Mouse (Mus musculus) spleen, embryonic (tissue): ENCODE results near the gene Tnfaip8l2.

Experiments used
- CTCF ChIA-PET: fragments of 350-600 bp; sonication (Branson Sonifier 250); formaldehyde crosslinking; loops from one replicate; lab custom pipeline; 2022; lab: Charles Lee

Gene Tnfaip8l2

DNA sequence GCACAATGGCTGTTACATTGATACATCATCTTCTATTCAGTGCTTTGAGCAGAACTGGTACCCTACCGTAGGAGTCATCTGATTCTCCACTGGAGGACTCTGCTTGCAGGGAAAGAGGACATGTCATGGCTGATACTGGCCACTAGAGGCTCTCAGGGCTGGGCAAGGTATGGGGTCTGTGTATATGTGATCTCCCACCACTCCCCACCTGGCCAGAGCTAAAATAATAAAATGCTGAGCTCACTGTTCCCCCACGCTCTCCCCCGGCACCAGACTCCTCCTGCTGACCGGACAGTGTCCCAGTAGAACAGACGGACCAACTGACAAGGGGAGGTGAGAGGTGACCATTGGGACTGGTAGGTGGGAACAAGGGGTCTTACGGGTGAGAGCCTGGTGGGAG, 17.9 kb downstream of the Tnfaip8l2 start, which contains the start of gene Tmod4:
Gene Tmod4 (plus strand): TSS at position 231 of the 400 bp plus-strand sequence.
- CTCF ChIA-PET, result no interaction called here

GRCm38 (mm10) chr3:95121580-95121979, 20.6 kb downstream of the Tnfaip8l2 start:
- CTCF ChIA-PET, result no interaction called here

DNA sequence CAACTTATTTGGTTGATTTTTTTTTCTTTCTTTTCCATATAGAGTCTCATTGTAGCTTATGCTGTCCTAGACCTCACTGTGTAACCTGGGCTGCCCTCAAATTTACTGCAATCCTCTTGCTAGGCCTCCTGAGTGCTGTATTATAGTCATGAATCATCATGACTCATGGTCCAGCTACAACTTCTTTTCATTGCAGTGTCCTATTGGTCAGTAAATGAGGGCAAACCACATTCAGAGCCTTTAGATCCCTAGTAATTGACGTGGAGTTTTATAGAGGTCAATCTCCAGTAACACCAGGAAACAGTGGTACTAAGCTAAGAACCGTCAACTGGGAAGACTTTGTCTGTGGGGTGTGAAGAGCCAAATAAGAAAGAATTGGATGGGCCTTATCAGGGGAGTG, 24.4 kb downstream of the Tnfaip8l2 start:
- CTCF ChIA-PET, result interaction anchor here (0.7 kb wide), 1 partner anchor 10 kb away, joined by 3 read pairs; no protein-coding TSS in a partner anchor

- CTCF ChIA-PET, result interaction anchor here (1.0 kb wide), 1 partner anchor 23 kb away, joined by 3 read pairs; no protein-coding TSS in a partner anchor
Observed at GRCm38 (mm10) chr3:95112760-95113159, 29.4 kb downstream of the Tnfaip8l2 start.

DNA sequence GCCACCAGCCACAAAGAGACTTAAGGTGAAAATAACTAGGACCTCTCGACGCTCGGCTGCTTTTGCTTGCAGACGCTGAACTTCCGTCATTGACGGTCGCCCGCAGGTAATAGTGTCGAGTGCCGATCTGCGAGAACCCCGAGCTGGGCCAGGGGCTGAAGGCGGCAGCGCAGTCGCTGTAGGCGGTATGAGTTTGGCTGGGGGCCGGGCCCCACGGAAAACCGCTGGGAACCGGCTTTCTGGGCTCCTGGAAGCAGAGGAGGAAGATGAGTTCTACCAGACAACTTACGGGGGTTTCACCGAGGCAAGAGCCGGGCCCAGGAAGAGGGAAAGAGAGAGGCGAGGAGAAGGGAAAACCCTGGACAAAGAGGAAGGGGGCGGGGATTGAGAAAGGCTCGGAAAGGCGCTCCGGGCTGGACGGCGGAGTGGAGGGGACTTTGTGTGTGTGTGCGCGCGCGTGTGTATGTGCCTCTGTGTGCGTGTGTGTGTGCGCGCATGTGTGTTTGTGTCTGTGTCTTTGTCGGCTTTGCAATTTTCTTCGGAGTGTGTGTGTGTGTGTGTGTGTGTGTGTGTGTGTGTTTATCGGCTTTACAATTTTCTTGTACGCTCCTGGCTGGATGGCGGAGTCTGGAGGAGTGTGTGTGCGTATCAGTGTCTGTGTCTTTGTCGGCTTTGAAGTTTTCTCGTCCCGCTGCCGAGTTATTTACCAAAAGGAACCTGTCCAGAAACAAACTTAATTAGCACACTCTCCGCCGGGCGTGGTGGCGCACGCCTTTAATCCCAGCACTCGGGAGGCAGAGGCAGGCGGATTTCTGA, 31.0 kb downstream of the Tnfaip8l2 start, which contains the start of gene Vps72:
Gene Vps72 (plus strand): TSS at position 112 of the 816 bp plus-strand sequence.
- CTCF ChIA-PET, result interaction anchor here (0.7 kb wide), 1 partner anchor 13 kb away, joined by 6 read pairs; no protein-coding TSS in a partner anchor

GRCm38 (mm10) chr3:95107898-95108297, 34.3 kb downstream of the Tnfaip8l2 start:
- CTCF ChIA-PET, result interaction anchor here (0.5 to 0.9 kb wide), 3 partner anchors 39 to 81 kb away, joined by 3 to 4 read pairs (median 3); no protein-coding TSS in a partner anchor

DNA sequence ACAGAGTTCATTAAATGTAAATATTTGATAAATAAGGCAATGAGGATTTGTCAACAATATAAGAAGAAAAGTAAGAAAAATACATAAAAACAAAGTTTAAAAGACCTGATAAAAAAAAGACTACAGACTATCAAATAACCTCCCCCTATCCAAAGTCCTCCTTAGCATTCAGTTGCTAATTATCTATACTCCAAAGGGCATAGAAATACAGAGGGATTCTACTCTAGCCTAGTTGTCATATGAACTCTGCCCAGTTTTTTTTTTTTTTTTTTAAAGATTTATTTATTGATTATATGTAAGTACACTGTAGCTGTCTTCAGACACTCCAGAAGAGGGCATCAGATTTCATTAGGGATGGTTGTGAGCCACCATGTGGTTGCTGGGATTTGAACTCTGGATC, 34.9 kb downstream of the Tnfaip8l2 start:
- CTCF ChIA-PET, result interaction anchor here (0.7 to 0.9 kb wide), 2 partner anchors 54 to 81 kb away, joined by 4 to 6 read pairs; no protein-coding TSS in a partner anchor

DNA sequence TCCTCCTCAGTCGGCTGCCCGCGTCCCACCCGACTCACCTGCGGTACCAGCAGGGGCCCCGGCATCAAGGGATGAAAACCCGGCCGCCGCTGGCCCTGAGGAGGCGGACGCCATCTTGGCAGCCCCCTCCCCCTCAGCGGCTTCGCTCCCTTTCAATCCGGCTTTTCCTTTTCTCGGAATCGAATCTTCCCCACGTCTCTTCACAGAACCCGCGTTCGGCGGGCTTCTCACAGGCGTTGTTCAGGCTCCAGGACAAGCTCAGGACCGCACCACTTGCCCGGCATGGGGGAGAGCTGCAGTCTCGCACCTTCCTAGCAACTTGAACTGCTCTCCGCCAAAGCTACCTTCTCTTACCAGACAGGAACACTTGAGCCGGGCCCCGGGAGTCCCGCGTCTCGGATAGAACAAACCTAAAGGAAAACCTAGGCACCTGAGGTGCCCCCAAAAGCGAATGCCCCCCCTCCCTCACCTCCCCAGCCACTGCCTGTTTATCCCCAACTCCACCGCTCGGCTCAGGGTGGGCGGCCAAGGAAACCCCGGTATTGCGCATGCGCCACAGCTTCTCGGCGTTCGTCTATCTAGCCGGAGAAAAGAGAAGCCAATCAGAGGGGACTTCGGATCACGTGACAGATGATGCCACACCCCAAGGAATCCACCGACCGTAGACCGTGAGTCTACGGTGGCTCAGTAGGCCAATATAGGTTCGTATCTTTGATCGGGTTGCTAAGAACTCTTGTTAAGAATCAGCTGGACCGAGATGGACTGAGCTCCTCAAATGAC, 35.6 kb downstream of the Tnfaip8l2 start, which contains the start of gene Pip5k1a:
Gene Pip5k1a (minus strand): TSS at position 593 of the 780 bp plus-strand sequence.
- CTCF ChIA-PET, result interaction anchor here (0.9 kb wide), 1 partner anchor 53 kb away, joined by 6 read pairs; no protein-coding TSS in a partner anchor

DNA sequence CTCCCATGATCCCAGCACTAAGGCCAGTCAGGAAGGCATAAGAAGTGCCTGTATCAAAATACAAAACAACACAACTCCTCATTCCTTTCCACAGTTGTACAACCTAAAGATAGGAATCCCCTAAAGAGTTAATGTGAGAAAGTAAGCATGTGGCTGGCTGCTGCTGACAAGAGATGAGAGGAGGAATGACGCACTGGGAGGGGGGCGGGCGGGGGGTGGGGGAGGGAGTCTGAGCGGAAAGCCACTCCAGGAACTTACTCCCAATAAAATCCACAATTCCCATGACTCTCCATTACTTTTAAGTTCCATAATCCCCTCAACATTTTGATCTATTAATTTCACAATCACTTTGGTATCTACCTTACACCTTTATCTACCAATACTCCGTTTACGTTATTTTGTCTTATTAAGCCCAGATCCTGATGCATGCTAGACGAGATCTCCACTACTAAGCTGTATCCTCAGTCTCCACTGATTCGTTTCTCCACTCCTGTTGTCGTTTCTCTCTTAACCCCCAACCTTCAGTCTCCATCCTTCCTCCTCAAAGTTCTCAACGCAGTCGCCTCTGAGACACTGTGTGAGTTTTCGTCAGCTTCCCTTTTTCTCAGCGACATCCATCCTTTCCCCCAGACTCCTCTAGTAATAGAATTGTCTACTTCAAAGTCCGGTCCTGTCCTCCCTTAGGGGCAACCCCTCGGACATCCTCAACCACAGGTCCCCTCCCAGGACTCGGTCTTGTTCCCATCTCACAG, 36.4 kb downstream of the Tnfaip8l2 start:
- CTCF ChIA-PET, result interaction anchor here (0.6 kb wide), 2 partner anchors 27 to 50 kb away, joined by 3 read pairs; no protein-coding TSS in a partner anchor

DNA sequence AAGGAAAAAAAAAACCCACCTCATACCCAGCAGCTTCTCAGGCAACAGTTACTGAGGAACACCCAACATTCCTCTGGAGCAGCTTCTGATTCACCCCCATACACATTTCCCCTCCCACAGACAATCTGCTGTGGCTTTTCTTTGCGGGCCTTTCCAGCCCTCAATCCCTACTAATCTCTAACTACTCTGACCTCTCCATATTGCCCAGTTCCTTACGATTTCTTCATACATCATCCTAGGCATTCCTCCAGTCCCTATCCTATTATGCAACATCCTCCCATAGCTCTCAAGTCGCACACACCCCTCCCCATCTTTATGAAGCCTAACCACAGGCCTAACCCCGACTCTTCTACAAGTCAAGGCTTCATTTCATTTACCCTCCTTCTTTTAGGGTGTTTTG, 37.0 kb downstream of the Tnfaip8l2 start:
- CTCF ChIA-PET, result no interaction called here

DNA sequence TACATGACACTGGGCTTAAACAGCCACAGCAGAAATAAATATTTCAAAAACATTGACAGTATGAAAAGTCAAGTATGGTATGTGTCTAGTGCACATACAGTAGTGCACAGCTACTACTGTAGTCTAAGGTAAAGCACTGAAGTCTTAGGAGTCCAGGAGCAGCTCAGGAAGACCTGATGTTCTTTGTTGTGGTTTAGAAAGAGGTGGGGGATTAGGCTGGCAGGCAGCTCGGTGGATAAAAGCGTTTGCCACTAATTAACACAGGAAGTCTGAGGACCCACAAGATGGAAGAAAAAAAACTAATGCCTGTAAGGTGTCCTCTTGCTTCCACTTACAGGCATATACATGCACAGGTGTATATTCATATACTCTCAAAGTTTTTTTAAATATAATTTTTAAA, 41.3 kb downstream of the Tnfaip8l2 start:
- CTCF ChIA-PET, result no interaction called here
